Mouse (Mus musculus) cerebellum, adult (tissue): ENCODE data around the gene Ifna4.
"Not testable (repeated sequence)": the region's sequence is repeated elsewhere in the genome, so short reads cannot be mapped to it uniquely, and the experiment has no call there.

Source experiments
- ATAC-seq: cut with Nextera tagmentation; 2 replicates; pipeline ENCODE4 v1.9.2; 2017; ENCODE audit warnings: mild to moderate bottlenecking, moderate library complexity, mixed read lengths; ENCODE audit not compliant: insufficient number of reproducible peaks, low FRiP score, low TSS enrichment

Ifna4 gene

DNA sequence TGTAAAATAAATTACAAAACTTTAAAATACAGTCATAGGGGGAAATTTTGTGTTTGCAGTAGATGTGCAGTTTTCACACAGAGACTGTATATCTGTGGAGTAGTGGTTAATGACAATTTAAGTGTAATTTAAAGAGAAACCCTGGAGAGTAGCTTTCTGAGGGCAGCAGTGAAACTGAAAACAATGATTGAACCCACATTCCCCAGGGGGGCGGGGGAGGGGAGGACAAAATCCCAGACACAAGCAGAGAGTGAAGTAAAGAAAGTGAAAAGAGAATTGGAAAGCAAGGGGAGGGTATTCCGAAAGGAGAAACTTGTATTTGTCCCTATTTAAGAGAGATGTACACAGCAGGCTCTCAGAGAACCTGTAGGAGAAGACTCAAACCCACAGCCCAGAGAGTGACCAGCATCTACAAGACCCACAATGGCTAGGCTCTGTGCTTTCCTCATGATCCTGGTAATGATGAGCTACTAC, at the start of gene Ifna4:
TSS of gene Ifna4 (plus strand) at position 424 of the 474 bp plus-strand sequence.
- no peak for ATAC-seq

- not testable (repeated sequence) for ATAC-seq
Measured at GRCm38 (mm10) chr4:88793936-88794675, 47.6 kb upstream of the Ifna4 start, which contains the start of gene Gm13275. TSS of gene Gm13275 (plus strand) at chr4:88794487.

DNA sequence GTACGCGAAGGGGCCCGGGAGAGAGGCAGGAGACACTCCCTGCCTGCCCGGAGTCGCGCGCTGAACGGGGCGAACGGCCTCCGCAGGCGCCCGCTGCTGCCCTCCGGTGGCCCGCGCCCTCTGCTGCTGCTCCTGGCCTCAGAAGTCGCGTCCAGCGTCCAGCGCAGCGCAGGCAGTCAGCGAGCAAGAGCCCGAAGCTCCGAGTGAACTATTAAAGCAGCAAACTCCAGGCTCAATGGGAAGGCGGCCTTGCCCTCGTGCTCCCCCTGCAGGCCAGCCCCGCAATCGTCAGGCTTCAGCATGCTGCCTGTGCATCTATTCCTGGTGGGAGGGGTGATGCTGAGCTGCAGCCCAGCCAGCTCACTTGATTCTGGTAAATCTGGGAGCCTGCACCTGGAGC, 44.6 kb upstream of the Ifna4 start, which contains the start of gene Gm13279:
TSS of gene Gm13279 (plus strand) at position 301 of the 400 bp plus-strand sequence.
- ATAC-seq, result not testable (repeated sequence)

GRCm38 (mm10) chr4:88799365-88799764, 42.3 kb upstream of the Ifna4 start, which contains the start of gene Gm13285:
TSS of gene Gm13285 (plus strand) at chr4:88799665.
- ATAC-seq, result not testable (repeated sequence)

DNA sequence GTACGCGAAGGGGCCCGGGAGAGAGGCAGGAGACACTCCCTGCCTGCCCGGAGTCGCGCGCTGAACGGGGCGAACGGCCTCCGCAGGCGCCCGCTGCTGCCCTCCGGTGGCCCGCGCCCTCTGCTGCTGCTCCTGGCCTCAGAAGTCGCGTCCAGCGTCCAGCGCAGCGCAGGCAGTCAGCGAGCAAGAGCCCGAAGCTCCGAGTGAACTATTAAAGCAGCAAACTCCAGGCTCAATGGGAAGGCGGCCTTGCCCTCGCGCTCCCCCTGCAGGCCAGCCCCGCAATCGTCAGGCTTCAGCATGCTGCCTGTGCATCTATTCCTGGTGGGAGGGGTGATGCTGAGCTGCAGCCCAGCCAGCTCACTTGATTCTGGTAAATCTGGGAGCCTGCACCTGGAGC, 38.7 kb upstream of the Ifna4 start, which contains the start of gene Gm13287:
TSS of gene Gm13287 (plus strand) at position 301 of the 400 bp plus-strand sequence.
- not testable (repeated sequence) for ATAC-seq

DNA sequence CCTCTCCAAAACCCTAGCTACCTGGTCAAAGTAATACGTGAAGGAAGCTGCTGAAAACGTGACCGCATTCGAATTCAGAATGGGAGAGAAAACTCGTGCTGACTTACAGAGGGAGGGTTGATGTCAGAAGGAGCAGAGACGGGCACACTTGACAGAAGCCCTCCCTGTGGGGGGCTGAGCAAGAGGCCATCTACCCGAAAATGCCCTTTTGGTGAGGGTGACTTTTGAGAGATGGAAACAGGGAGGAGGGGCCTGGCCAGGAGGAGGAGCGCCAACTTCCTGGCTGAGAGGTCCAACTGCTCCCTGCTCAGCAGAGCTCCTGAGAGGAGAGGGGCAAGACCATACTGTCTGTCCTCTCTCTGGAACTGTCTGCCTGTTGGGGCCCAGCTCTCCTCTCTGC, 36.4 kb upstream of the Ifna4 start, which contains the start of gene Gm13288:
TSS of gene Gm13288 (plus strand) at position 301 of the 400 bp plus-strand sequence.
- ATAC-seq, result not testable (repeated sequence)

GRCm38 (mm10) chr4:88805761-88806160, 35.9 kb upstream of the Ifna4 start:
- not testable (repeated sequence) for ATAC-seq

GRCm38 (mm10) chr4:88815928-88816327, 25.7 kb upstream of the Ifna4 start, which contains the start of gene Ifna7:
TSS of gene Ifna7 (plus strand) at chr4:88816228.
- ATAC-seq, result no peak

- no peak for ATAC-seq
Measured at GRCm38 (mm10) chr4:88819659-88820058, 22.0 kb upstream of the Ifna4 start, which contains the start of gene Ifna11. TSS of gene Ifna11 (plus strand) at chr4:88819959.

DNA sequence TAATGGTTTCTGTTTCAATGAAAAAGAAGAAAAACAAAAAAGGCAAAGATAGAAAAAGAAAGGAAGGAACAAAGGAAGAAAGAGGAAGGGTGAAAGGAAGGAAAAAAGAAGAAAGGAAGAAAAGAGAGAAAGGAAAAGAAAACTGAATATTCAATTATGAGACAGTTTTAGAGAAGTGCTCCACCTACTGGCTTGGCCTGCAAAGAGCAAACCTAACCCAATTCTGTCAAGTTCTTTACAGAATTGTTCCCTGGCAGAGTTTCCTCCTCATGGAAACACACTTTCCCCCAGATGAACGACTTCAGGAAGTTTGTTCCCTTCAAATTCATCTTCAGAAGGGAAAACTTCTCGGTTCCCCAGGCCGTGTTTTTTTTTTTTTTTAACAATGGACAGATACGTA, 18.7 kb upstream of the Ifna4 start:
- no peak for ATAC-seq

GRCm38 (mm10) chr4:88827116-88827515, 14.5 kb upstream of the Ifna4 start, which contains the start of gene Ifna6:
TSS of gene Ifna6 (plus strand) at chr4:88827416.
- not testable (repeated sequence) for ATAC-seq

DNA sequence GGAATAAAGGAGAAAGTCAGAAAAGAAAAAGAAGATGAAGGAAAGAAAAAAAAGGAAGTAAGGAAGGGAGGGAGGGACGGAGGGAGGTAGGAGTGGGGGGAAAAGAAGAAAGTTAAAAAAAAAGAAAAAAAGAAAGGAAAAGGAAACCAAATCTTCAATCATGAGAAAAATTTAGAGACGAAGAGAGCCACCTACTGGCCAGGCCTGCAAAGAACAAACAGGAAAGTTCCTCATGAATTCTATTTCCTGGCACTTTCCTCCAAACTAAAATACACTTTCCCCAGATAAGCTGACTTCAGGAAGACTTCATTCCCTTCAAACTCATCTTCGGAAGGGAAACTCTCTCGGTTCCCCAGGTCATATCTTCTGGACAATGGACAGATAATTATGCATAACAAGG, 11.1 kb upstream of the Ifna4 start:
- ATAC-seq, result no peak

DNA sequence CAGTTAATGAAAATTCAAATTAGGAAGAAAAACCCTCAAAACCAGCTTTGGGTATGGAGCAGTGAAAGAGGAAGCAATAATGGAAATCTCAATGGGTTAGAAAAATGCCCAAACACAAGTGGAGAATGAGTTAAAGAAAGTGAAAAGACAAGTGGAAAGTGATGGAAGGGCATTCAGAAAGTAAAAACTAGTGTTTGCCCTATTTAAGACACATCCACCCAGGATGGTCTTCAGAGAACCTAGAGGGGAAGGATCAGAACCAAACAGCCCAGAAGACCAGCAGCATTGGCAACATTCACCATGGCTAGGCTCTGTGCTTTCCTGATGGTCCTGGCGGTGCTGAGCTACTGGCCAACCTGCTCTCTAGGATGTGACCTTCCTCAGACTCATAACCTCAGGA, 6.4 kb upstream of the Ifna4 start, which contains the start of gene Ifna5:
TSS of gene Ifna5 (plus strand) at position 301 of the 400 bp plus-strand sequence.
- ATAC-seq, result not testable (repeated sequence)

- ATAC-seq, result no peak
Measured at GRCm38 (mm10) chr4:88838828-88839227, 2.8 kb upstream of the Ifna4 start.

DNA sequence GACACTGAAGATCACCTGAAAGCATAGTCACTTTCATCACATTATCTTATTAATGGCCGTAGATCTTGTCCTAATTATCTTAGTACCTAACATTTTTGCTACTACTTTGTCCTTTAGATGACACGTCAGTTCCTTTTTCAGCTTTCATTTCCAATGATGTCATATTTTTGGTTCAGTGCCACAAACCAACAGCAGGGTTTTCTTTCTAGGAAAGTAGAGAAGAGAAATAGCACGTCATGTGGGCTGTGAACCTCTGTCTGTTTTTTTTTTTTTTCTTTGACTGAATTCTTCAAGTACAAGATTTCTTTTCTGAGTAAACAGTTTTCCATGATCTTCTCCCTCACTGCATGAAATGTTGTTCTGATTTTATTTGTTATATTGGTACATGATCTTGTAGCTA, 1.6 kb upstream of the Ifna4 start:
- ATAC-seq, result no peak

GRCm38 (mm10) chr4:88845334-88845733, 3.7 kb downstream of the Ifna4 start:
- ATAC-seq, result no peak

- ATAC-seq, result no peak
Measured at GRCm38 (mm10) chr4:88849698-88850097, 8.0 kb downstream of the Ifna4 start, which contains the start of gene Ifna1. TSS of gene Ifna1 (plus strand) at chr4:88850087.

GRCm38 (mm10) chr4:88851026-88851763, 9.5 kb downstream of the Ifna4 start:
- ATAC-seq, result no peak

GRCm38 (mm10) chr4:88859214-88859613, 17.6 kb downstream of the Ifna4 start:
- no peak for ATAC-seq

GRCm38 (mm10) chr4:88863309-88863708, 21.6 kb downstream of the Ifna4 start:
- ATAC-seq, result no peak
